14 mouse cellular contexts compared by ENCODE assay signal in the genomic region with DNA sequence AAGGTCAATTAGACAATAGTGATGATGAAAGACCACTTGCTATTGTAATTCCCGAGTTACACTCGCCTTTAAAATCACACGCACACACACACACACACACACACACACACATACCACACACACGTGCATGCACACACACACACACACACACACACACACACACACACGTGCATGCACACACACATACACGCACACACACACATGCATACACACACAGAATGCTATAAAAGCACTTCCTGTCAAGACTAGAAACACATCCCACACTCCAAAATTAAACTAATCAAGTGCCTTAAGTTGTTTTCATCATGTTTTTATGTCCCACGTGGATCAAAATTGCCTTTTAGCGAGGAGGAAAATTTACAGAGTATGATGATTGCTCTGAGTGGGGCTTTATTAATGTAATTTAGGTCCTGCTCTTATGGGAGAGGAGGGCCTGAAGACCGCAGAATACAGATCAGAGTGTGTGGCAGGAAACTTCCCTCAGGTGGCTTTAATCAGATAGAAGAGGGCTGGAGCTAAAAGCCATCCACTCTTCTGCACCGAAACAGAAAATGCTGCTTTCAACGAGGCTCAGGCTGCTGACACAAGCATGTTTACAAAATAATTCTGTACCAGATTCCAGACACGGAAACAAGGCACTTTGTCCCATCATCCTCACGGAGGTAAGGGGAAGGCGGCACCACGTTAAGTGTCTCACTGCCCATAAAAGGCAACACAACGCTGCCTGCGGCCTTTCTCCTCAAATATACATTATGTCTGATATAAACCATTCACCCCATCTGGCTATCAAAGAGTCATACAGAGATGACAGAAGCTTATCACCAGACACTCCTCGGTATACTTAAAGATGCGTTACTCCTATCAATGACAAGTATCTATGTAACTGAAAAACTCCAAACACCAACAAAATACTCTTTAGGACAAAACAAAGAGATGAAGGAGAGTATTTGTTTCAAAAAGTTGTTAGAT. TPM values are rescaled to one million over a fixed set of nuclear protein-coding genes. Genes with fewer than 3 reads are reported as not detected.
DNase-seq lines count a peak whose midpoint lies in the region; ATAC-seq and TF ChIP-seq lines count a peak whose summit lies in the region.
"Had no signal": no experiment of that assay in that cellular context is flagged by ENCODE, and none has a peak within 500 bp of the region (broad histone marks: within the 10 kb centered on the region; RNA-seq: fewer than 3 reads in every experiment).

No protein-coding gene starts in this region.

- H3K27me3 ChIP-seq in intestine, embryonic 14.5 days (replicated peaks; ENCODE audit: control insufficient read depth, insufficient read depth, low read length), result no peaks in the 10 kb centered on the region
- H3K27me3 ChIP-seq in intestine, postnatal 0 days (replicated peaks; ENCODE audit: control insufficient read depth, insufficient read depth, low read length), result no peaks in the 10 kb centered on the region
- H3K27me3 ChIP-seq in embryonic facial prominence, embryonic 11.5 days (ENCODE audit: control insufficient read depth, insufficient read depth, low read length), result no peaks in the 10 kb centered on the region
- H3K27me3 ChIP-seq in small intestine, adult 2 months (ENCODE audit: control insufficient read depth, insufficient read depth, low read length), result no peaks in the 10 kb centered on the region
- no peaks in the 10 kb centered on the region for H3K27me3 ChIP-seq in hindbrain, postnatal 0 days (ENCODE audit: insufficient read depth, low read length)
- H3K27me3 ChIP-seq: forebrain, embryonic 12.5 days had no signal

- H3K9ac ChIP-seq in intestine, embryonic 14.5 days (ENCODE audit: low read length), result 0 out of 2 replicates have a peak overlapping the region, but pooled peaks have one; percentile 10
- H3K9ac ChIP-seq in intestine, postnatal 0 days (ENCODE audit: low read depth, low read length), result no peak overlapping the region
- no peak overlapping the region for H3K9ac ChIP-seq in embryonic facial prominence, embryonic 11.5 days (replicated peaks; ENCODE audit: low read length)
- H3K9ac ChIP-seq in hindbrain, postnatal 0 days (replicated peaks; ENCODE audit: low read length), result no peak overlapping the region
- H3K9ac ChIP-seq: forebrain, embryonic 12.5 days had no signal

- 39% methylated on average over 19 of the region's 19 CpGs for WGBS in intestine, embryonic 14.5 days
- WGBS in intestine, postnatal 0 days, result 61% methylated on average over 19 of the region's 19 CpGs
- WGBS in embryonic facial prominence, embryonic 11.5 days, result 52% methylated on average over 19 of the region's 19 CpGs
- WGBS in small intestine, adult 2 months, result 67% methylated on average over 19 of the region's 19 CpGs
- WGBS in hindbrain, postnatal 0 days, result 78% methylated on average over 19 of the region's 19 CpGs

- H3K9me3 ChIP-seq in intestine, embryonic 14.5 days (ENCODE audit: control insufficient read depth, low read length), result no peaks in the 10 kb centered on the region
- no peaks in the 10 kb centered on the region for H3K9me3 ChIP-seq in intestine, postnatal 0 days (ENCODE audit: control insufficient read depth)
- H3K9me3 ChIP-seq in embryonic facial prominence, embryonic 11.5 days (replicated peaks; ENCODE audit: control insufficient read depth, low read length), result no peaks in the 10 kb centered on the region
- no peaks in the 10 kb centered on the region for H3K9me3 ChIP-seq in hindbrain, postnatal 0 days (ENCODE audit: low read length)
- H3K9me3 ChIP-seq: forebrain, embryonic 12.5 days had no signal

- H3K36me3 ChIP-seq in intestine, embryonic 14.5 days (ENCODE audit: control insufficient read depth, insufficient read depth, low read length), result no peaks in the 10 kb centered on the region
- H3K36me3 ChIP-seq in intestine, postnatal 0 days (ENCODE audit: control insufficient read depth, insufficient read depth), result no peaks in the 10 kb centered on the region
- no peaks in the 10 kb centered on the region for H3K36me3 ChIP-seq in embryonic facial prominence, embryonic 11.5 days (replicated peaks; ENCODE audit: control insufficient read depth, insufficient read depth, low read depth, low read length)
- no peaks in the 10 kb centered on the region for H3K36me3 ChIP-seq in small intestine, adult 2 months (ENCODE audit: control insufficient read depth, insufficient read depth, low read length)
- H3K36me3 ChIP-seq in hindbrain, postnatal 0 days (ENCODE audit: insufficient read depth, low read length), result no peaks in the 10 kb centered on the region
- H3K36me3 ChIP-seq: forebrain, embryonic 12.5 days had no signal

- peak overlapping the region; percentile 22; the same call in 1 of the 2 replicates for H3K4me2 ChIP-seq in intestine, embryonic 14.5 days (ENCODE audit: low read length)
- H3K4me2 ChIP-seq in intestine, postnatal 0 days (replicated peaks; ENCODE audit: low read depth), result no peak overlapping the region
- no peak overlapping the region for H3K4me2 ChIP-seq in embryonic facial prominence, embryonic 11.5 days (ENCODE audit: low read depth, low read length)
- H3K4me2 ChIP-seq in hindbrain, postnatal 0 days (ENCODE audit: low read depth, low read length), result no peak overlapping the region
- H3K4me2 ChIP-seq: forebrain, embryonic 12.5 days had no signal

- H3K4me1 ChIP-seq in intestine, embryonic 14.5 days (replicated peaks; ENCODE audit: control insufficient read depth, insufficient read depth, low read length), result peaks cover 41% of the 10 kb centered on the region
- no peaks in the 10 kb centered on the region for H3K4me1 ChIP-seq in intestine, postnatal 0 days (replicated peaks; ENCODE audit: control insufficient read depth, insufficient read depth, low read length)
- H3K4me1 ChIP-seq in embryonic facial prominence, embryonic 11.5 days (ENCODE audit: control insufficient read depth, insufficient read depth, low read length), result no peaks in the 10 kb centered on the region
- peaks cover 7% of the 10 kb centered on the region for H3K4me1 ChIP-seq in small intestine, adult 2 months (ENCODE audit: control insufficient read depth, insufficient read depth, insufficient read length, low read length)
- H3K4me1 ChIP-seq in hindbrain, postnatal 0 days (ENCODE audit: insufficient read depth, low read length), result no peaks in the 10 kb centered on the region
- H3K4me1 ChIP-seq: forebrain, embryonic 12.5 days had no signal

- no peak for TF ChIP-seq CTCF in intestine, postnatal 0 days (IDR thresholded peaks at IDR 0.05; ENCODE audit: low read depth)
- TF ChIP-seq CTCF in small intestine, adult 2 months (IDR thresholded peaks at IDR 0.05; ENCODE audit: extremely low read depth, insufficient read length, insufficient replicate concordance, low read depth, low read length), result no peak
- no peak for TF ChIP-seq CTCF in hindbrain, postnatal 0 days (IDR thresholded peaks at IDR 0.05; ENCODE audit: low read depth)

- peak overlapping the region; percentile 84 for H3K27ac ChIP-seq in intestine, embryonic 14.5 days (ENCODE audit: low read depth)
- no peak overlapping the region for H3K27ac ChIP-seq in intestine, postnatal 0 days (ENCODE audit: low read depth, low read length)
- H3K27ac ChIP-seq in embryonic facial prominence, embryonic 11.5 days (replicated peaks; ENCODE audit: low read depth, low read length), result peak overlapping the region; percentile 28; the same call in 1 of the 2 replicates
- H3K27ac ChIP-seq in small intestine, adult 2 months (ENCODE audit: insufficient read depth, low read depth, low read length), result peak overlapping the region; percentile 53
- no peak overlapping the region for H3K27ac ChIP-seq in hindbrain, postnatal 0 days
- H3K27ac ChIP-seq: forebrain, embryonic 12.5 days had no signal

- DNase-seq in intestine, embryonic 14.5 days (ENCODE audit: low spot score), result no peak
- DNase-seq in embryonic facial prominence, embryonic 11.5 days (ENCODE audit: low spot score), result peak; percentile 62
- DNase-seq in induced T-regulatory cell, adult 2 months (ENCODE audit: low read depth), result peak; percentile 47
- no peak for DNase-seq in layer of hippocampus, postnatal 36 days
- DNase-seq in ovary, postnatal 10 days (ENCODE audit: low spot score), result no peak
- DNase-seq in hindbrain, postnatal 0 days (ENCODE audit: low spot score), result no peak
- DNase-seq: adrenal gland, postnatal 25 days; kidney, adult 9 months; lung, adult 2 months; spleen, adult 18-20 months had no signal

- no peak for TF ChIP-seq POLR2A in small intestine, adult 2 months (IDR thresholded peaks at IDR 0.05; ENCODE audit: low read depth, low read length)

- ATAC-seq in intestine, embryonic 14.5 days (replicated peaks; ENCODE audit: low FRiP score, low TSS enrichment, low read depth), result 0 out of 2 replicates have a peak, but pooled peaks have one; percentile 28
- no peak for ATAC-seq in intestine, postnatal 0 days
- ATAC-seq in embryonic facial prominence, embryonic 11.5 days (replicated peaks; ENCODE audit: insufficient number of reproducible peaks, low FRiP score, low TSS enrichment, low read depth), result no peak
- no peak for ATAC-seq in hindbrain, postnatal 0 days

- no peak overlapping the region for H3K4me3 ChIP-seq in intestine, embryonic 14.5 days (ENCODE audit: low read depth, low read length)
- H3K4me3 ChIP-seq in intestine, postnatal 0 days (ENCODE audit: low read depth, low read length), result no peak overlapping the region
- no peak overlapping the region for H3K4me3 ChIP-seq in embryonic facial prominence, embryonic 11.5 days (ENCODE audit: low read depth, low read length)
- H3K4me3 ChIP-seq in small intestine, adult 2 months (ENCODE audit: low read depth, low read length), result no peak overlapping the region
- H3K4me3 ChIP-seq in hindbrain, postnatal 0 days (ENCODE audit: low read length), result no peak overlapping the region
- H3K4me3 ChIP-seq: forebrain, embryonic 12.5 days; myocyte had no signal

RNA-seq across cellular contexts. Expression of gene Synpo2, which starts 59.3 kb away (rescaled TPM):
- polyA plus RNA-seq in intestine, embryonic 14.5 days (2014; fragmentation: Nextera tagmentation; extraction: Ambion mirVana), result 56.2 and 61.7 TPM in 2 replicates
- 23.9 and 25.3 TPM in 2 replicates for polyA plus RNA-seq in intestine, postnatal 0 days (2015; fragmentation: Nextera tagmentation; extraction: Ambion mirVana)
- polyA plus RNA-seq in embryonic facial prominence, embryonic 11.5 days (2014; fragmentation: Nextera tagmentation; extraction: Ambion mirVana), result 6.5 and 7.3 TPM in 2 replicates
- polyA plus RNA-seq in small intestine, adult 2 months (2012; rRNA removed), result 7.6 and 7.9 TPM in 2 replicates
- 1 to 10 TPM; 3.8 TPM for total RNA-seq in layer of hippocampus, postnatal 36 days (2021)
- total RNA-seq in hindbrain, postnatal 0 days (2014; rRNA removed), result 0.79 and 1.2 TPM in 2 replicates
- 0.77 and 1.2 TPM in 2 replicates for polyA plus RNA-seq in hindbrain, postnatal 0 days (2015; fragmentation: Nextera tagmentation; extraction: Ambion mirVana)

Comparison
In these comparisons a context has a peak if more than half of its experiments do, and no peak if none do; other contexts are left out.
1. H3K27ac ChIP-seq: peak in intestine, embryonic 14.5 days (single experiment), embryonic facial prominence, embryonic 11.5 days (single experiment) and small intestine, adult 2 months (single experiment); none in intestine, postnatal 0 days (single experiment) and hindbrain, postnatal 0 days (single experiment).
2. DNase-seq: peak in embryonic facial prominence, embryonic 11.5 days (single experiment) and induced T-regulatory cell, adult 2 months (single experiment); none in intestine, embryonic 14.5 days (single experiment), layer of hippocampus, postnatal 36 days (0 of 2), ovary, postnatal 10 days (single experiment) and hindbrain, postnatal 0 days (single experiment).